Mouse (Mus musculus) E14TG2a.4 (cell line): ENCODE results near the gene Relt.

Experiments used
- CTCF ChIP-seq: conservative IDR thresholded peaks from 2 replicates; pipeline ENCODE4 v1.5.1; 2014; ENCODE audit warnings: low read length
- NANOG ChIP-seq: IDR thresholded peaks from 2 replicates; pipeline ENCODE4 v1.6.1; 2014; ENCODE audit warnings: borderline replicate concordance, low read length, mixed read lengths

- TF ChIP-seq CTCF (no peak), NANOG (no peak)
Measured at GRCm38 (mm10) chr7:100911791-100912190, 48.5 kb upstream of the Relt start.
